Mouse (Mus musculus) bone marrow, adult 2 months (tissue): ENCODE measurements around the gene Prkra.

Source experiments
- CTCF ChIP-seq: fragments of 200-500 bp; IDR thresholded peaks from 2 replicates; pipeline ENCODE4 v1.5.1; 2011; ENCODE audit warnings: low read length, control low read depth; ENCODE audit not compliant: control insufficient read depth, insufficient read depth
- POLR2A ChIP-seq: fragments of 200-500 bp; IDR thresholded peaks from 2 replicates; pipeline ENCODE4 v1.6.1; 2011; ENCODE audit warnings: low read depth, mild to moderate bottlenecking, control low read depth, low read length, borderline replicate concordance; ENCODE audit not compliant: control insufficient read depth

- TF ChIP-seq CTCF = no peak
- no peak for TF ChIP-seq POLR2A
Measured at GRCm38 (mm10) chr2:76675451-76675850, 27.6 kb upstream of the Prkra start.
